Mouse (Mus musculus) heart, embryonic 10.5 days (tissue): ENCODE data around the gene Zfp992. TPM values are rescaled to one million over a fixed set of nuclear protein-coding genes. Genes with fewer than 3 reads are reported as not detected.
"Not testable (repeated sequence)": the region's sequence is repeated elsewhere in the genome, so short reads cannot be mapped to it uniquely, and the experiment has no call there.

Experiments used
- DNase-seq: peaks from one replicate; pipeline ENCODE4 v3.0.0-alpha.2; 2017; ENCODE audit warnings: low spot score
- H3K27ac ChIP-seq: fragments of 300-500 bp; sonication (generic); 2 replicates; pipeline ENCODE4 v1.5.1; 2016; ENCODE audit warnings: mild to moderate bottlenecking
- H3K27me3 ChIP-seq: fragments of 300-500 bp; sonication (generic); 2 replicates; pipeline ENCODE4 v1.6.1; 2016; ENCODE audit warnings: mild to moderate bottlenecking; ENCODE audit not compliant: poor library complexity, insufficient read depth, severe bottlenecking
- H3K36me3 ChIP-seq: fragments of 300-500 bp; sonication (generic); 2 replicates; pipeline ENCODE4 v1.6.1; 2016; ENCODE audit warnings: mild to moderate bottlenecking, moderate library complexity
- H3K4me1 ChIP-seq: fragments of 300-500 bp; sonication (generic); 2 replicates; pipeline ENCODE4 v1.6.1; 2016; ENCODE audit warnings: mild to moderate bottlenecking
- H3K4me3 ChIP-seq: fragments of 300-500 bp; sonication (generic); 2 replicates; pipeline ENCODE4 v1.5.1; 2016; ENCODE audit warnings: mild to moderate bottlenecking, moderate library complexity
- H3K9me3 ChIP-seq: fragments of 300-500 bp; sonication (generic); 2 replicates; pipeline ENCODE4 v1.6.1; 2016; ENCODE audit warnings: mild to moderate bottlenecking, moderate library complexity
- WGBS: fragments of 180-500 bp; shearing (Covaris S2); methylation state at CpG from one replicate; pipeline ENCODE4 v1.1.7; 2016; 5-methylcytosine and 5-hydroxymethylcytosine counted together
- polyA plus RNA-seq: library from polyadenylated mRNA; unstranded; fragments of >200 nt; fragmentation: Nextera tagmentation; extraction: Ambion mirVana; gene quantifications from 2 replicates; pipeline ENCODE4 v1.2.1, GENCODE M21; 2016

The Zfp992 gene
- polyA plus RNA-seq, 1 experiment from 2014 or later: 5.3 TPM

DNA sequence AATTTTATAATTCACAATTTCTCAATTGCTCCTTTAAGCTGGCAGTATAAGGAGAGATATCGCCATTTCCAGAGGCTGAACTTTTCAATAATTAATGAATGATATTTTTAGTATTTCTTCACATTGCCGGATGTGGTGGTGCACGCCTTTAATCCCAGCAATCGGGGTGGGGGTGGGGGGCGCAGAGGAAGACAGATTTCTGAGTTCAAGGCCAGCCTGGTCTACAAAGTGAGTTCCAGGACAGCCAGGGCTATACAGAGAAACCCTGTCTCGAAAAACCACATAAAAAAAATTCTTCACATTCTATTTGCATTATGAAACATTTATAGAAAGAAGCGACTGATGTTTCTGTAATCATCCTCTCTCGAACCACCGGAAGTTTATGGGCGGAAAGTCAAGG lies 33.7 kb downstream of the Zfp992 start:
- peaks cover 68% of the 10 kb centered on the region for H3K9me3 ChIP-seq
- not testable (repeated sequence) for H3K27me3 ChIP-seq, DNase-seq, H3K27ac ChIP-seq, H3K4me1 ChIP-seq, H3K36me3 ChIP-seq, H3K4me3 ChIP-seq
- WGBS: 83% methylated on average over 10 of the region's 10 CpGs

DNA sequence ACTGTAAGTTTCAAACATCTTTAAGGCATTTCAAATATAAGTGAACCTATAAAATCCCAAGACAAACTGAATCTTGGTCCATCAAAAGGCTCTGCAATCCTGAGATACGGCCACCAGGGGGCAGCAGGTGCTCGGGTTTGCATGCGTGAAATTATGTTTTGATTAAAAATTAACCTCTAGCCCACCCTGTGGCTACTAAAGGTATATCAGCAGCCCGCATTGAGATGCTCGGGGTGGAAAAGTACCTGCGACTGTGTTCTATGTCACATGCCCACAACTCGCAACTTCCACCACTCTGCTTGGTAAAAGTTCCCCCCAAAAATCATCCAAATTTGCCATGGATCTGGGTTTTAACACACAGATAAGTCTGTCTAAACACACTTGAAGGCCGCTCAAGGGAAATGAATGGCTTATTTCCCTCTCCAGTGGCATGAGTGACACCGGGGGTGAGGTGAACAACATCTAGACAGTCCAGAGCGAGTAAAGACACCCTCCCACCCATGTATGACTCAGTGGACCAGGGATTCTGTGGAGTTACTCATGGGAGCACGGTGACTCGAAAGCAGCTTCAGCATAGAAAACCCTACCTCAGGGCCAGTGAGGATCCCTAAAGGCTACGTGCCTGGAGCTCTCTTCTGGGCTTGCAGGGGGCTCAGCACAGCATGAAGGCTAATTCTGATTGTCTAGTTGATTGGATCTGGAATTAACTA lies 34.9 kb downstream of the Zfp992 start:
- not testable (repeated sequence) for H3K27me3 ChIP-seq, H3K4me3 ChIP-seq, H3K36me3 ChIP-seq, H3K4me1 ChIP-seq, H3K27ac ChIP-seq
- DNase-seq: peak; percentile 87
- H3K9me3 ChIP-seq: peaks cover 67% of the 10 kb centered on the region
- 68% methylated on average over 13 of the region's 13 CpGs for WGBS

DNA sequence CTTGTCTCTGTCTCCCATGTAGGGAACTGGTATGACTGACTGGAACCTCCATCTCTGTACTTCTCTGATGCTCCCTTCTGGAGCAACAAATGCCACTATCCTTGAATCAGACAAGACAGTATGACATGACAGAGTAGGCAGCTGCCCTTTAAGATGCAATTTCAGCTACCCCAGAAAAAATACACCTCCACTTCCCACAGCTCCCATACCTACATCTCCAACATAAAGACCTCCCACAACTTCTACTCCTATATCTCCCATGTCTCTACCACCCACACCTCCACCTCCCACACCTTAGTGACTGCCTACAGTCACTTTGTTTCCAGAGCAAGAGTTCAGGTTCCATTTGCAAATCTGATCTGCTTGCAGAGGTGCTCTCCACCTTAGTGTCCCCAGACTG lies 35.9 kb downstream of the Zfp992 start:
- not testable (repeated sequence) for DNase-seq
- H3K9me3 ChIP-seq: peaks cover 67% of the 10 kb centered on the region

DNA sequence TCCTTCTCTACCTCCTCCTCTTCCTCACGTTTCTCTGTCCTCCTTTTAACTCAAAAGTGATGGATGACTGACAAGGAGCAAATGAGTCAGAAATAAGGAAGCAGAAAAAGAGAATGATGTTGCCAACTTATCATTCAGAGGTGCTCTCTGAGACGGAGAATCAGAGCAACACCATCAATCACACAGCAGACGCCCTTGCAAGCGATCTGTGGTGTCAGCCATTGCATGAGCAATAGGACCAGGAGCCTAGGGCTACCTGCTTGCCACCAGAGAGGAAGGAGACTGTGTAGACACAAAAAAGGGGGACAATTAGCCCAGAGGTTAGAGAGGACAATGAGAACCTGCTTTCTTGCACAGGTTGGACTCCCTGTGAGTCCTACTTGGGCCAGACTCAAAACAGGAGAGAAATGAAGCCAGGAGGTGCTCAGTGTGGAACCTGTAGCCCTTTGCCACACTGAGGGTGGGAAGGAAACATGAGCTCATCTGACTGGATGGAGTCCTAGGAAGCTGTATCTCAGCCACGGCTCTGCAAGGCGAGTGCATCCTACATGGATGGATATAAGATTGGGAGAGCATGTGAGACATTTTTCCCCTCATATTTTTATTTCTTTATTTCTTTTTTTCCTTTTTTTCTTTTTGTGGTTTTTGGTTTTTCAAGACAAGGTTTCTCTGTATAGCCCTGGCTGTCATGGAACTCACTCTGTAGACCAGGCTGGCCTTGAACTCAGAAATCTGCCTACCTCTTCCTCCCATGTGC lies 36.5 kb downstream of the Zfp992 start:
- H3K4me1 ChIP-seq, DNase-seq, H3K27ac ChIP-seq, H3K27me3 ChIP-seq, H3K36me3 ChIP-seq, H3K4me3 ChIP-seq: not testable (repeated sequence)
- peaks cover 65% of the 10 kb centered on the region for H3K9me3 ChIP-seq
- WGBS: 69% methylated on average over 6 of the region's 6 CpGs

More for the DNA sequence above, 35.9 kb downstream of the Zfp992 start:
- H3K4me1 ChIP-seq, H3K36me3 ChIP-seq, H3K27me3 ChIP-seq, H3K4me3 ChIP-seq, H3K27ac ChIP-seq: not testable (repeated sequence)

DNA sequence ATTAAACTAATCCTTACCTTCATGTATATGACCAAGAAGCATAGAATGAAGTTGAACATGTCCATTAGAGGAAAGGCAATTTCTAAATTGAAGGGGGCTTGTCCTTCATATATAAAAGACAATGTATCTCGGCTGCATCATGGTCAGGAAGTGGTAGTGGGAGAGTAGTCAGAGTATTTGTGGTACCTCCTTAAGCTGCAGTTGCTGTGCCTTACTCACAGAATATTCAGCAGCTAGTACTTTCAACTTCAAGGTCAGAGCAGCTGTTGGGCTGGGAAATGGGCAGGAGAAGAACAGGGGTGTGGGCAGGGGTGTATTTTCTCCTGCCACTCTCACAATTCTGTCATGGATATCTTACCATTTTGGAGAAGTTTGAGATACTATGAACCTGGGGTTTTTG lies 37.9 kb downstream of the Zfp992 start:
- not testable (repeated sequence) for H3K27ac ChIP-seq, H3K4me3 ChIP-seq, H3K27me3 ChIP-seq, H3K4me1 ChIP-seq, DNase-seq, H3K36me3 ChIP-seq
- 69% methylated on average over 1 of the region's 1 CpGs for WGBS
- H3K9me3 ChIP-seq: peaks cover 57% of the 10 kb centered on the region

DNA sequence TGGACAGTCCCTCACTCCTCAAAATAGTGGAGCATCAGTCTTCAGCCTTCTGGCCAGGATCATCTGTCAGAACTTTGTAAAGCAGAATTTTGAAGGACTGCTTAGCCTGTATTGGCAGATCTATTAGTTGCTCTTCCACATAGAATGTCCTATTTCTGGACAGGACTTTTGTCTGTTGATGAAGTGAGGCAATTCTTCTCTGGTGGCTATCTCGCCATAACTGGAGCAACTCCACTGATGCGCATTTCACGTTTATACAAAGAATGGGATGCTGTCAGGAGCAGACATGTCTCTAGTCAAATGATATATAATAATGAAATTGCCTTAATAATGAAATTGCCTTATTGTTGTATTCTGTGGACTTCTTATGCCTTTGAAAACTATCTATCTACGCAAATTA lies 40.4 kb downstream of the Zfp992 start:
- H3K9me3 ChIP-seq: peaks cover 61% of the 10 kb centered on the region
- H3K4me3 ChIP-seq, H3K27me3 ChIP-seq, H3K27ac ChIP-seq, H3K36me3 ChIP-seq, H3K4me1 ChIP-seq: not testable (repeated sequence)
- peak; percentile 75 for DNase-seq
- 72% methylated on average over 4 of the region's 4 CpGs for WGBS

DNA sequence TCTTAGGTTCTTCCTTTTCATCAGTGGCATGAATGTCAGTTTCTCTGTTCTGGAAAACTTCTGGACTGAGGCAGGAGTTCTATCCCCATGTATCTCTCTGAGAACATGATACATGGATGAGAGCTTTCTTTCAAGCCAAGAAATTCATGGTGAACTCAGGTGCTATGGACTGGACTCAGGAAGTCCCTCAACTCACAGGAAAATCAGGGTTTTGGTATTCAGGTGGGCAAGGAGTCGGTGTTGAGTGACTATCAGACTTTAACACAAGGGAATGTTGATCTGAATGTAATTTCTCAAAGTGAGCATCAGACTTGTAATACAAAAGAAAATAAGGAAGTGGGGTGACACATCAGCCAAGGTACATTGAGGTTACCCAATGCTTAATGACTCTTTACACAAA lies 43.2 kb downstream of the Zfp992 start:
- H3K9me3 ChIP-seq: peaks cover 55% of the 10 kb centered on the region
- H3K27ac ChIP-seq, H3K4me1 ChIP-seq, H3K27me3 ChIP-seq, H3K4me3 ChIP-seq, H3K36me3 ChIP-seq: not testable (repeated sequence)
- WGBS: 74% methylated on average over 1 of the region's 1 CpGs
- peak; percentile 66 for DNase-seq

DNA sequence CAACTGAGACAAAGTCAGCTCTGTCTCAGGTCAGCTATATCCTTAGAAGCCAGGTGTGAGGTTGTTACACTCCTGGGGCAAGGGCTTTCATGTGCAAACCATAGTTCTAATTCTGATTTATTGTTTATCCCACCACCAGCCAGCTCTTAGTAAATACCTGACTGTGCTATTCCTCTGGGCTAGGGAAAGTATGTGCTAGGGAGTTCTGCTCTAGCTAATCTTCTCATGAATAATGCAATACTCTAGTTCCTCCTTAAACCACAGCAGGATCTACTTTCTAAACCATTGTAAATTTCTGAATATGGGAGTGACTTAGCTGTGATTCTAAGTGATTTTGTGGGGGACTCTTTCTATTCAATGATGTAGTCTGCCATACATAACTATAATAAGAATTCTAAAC lies 43.6 kb downstream of the Zfp992 start:
- H3K4me1 ChIP-seq: no peaks in the 10 kb centered on the region
- no peak for DNase-seq
- H3K27me3 ChIP-seq: no peaks in the 10 kb centered on the region
- H3K4me3 ChIP-seq: no peak overlapping the region
- no peak overlapping the region for H3K27ac ChIP-seq
- H3K9me3 ChIP-seq: peaks cover 59% of the 10 kb centered on the region
- no peaks in the 10 kb centered on the region for H3K36me3 ChIP-seq

DNA sequence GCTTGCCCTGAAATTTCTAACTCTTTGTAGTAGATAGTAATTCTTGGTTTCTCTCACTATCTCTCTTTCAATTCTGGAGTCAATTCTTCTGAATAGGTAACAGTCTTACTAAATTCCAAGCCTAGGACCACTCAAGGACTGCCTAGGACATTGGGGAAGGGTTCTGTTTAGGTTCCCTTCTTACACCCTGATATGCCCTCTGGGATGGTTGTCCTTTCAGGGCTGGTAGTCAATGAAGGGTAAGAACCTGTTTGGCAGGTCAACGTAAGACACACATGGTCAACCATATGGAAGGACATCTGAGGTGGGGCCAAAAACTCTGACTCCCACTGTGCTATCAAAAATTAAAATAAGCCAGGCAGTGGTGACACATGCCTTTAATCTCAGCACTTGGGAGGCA lies 44.0 kb downstream of the Zfp992 start:
- DNase-seq: peak; percentile 74
- Histone ChIP-seq H3K27me3 (no peaks in the 10 kb centered on the region), H3K4me1 (no peaks in the 10 kb centered on the region), H3K27ac (no peak overlapping the region), H3K4me3 (no peak overlapping the region), H3K9me3 (peaks cover 61% of the 10 kb centered on the region), H3K36me3 (no peaks in the 10 kb centered on the region)
- WGBS: 49% methylated on average over 1 of the region's 1 CpGs

DNA sequence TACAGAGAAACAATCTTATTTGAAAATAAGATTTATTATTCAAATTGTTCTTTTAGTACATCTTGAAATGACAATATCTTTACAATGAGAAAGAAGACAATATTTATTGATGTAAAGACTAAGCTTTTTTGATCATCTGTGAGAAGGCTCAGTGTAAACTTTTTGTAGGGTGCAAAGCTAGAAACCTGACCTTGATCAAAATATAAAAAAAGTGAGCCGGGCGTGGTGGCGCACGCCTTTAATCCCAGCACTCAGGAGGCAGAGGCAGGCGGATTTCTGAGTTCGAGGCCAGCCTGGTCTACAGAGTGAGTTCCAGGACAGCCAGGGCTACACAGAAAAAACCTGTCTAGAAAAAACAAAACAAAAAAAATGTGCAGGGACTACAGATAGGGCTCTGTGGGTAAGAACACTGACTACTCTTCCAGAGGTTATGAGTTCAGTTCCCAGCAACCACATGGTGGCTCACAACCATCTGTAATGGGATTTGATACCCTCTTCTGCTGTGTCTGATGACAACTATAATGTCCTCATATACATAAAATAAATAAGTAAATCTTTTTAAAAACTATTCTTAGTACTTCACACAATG lies 44.6 kb downstream of the Zfp992 start:
- WGBS: 82% methylated on average over 6 of the region's 6 CpGs
- H3K9me3 ChIP-seq: peaks cover 62% of the 10 kb centered on the region
- H3K4me3 ChIP-seq, H3K4me1 ChIP-seq, H3K27ac ChIP-seq, H3K27me3 ChIP-seq, H3K36me3 ChIP-seq: not testable (repeated sequence)
- DNase-seq: peak; percentile 67

DNA sequence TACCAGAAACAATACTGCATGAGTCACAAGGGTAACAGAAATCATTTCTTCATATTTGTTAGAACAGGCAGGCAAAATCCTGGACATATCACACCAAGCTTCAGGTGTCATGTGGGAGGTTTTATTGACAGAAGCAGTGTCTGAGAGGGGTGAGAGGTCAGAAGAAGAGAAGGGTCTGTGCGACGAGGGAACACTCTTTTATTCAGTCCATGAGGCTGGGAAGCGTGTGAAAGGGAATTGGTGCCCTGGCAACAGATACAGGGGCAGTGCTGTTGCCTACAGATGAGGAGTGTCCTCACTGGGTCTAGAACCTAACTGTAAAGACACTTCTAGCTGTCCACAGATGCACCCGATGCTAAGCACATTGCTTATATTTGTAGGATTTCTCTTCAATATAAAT lies 46.2 kb downstream of the Zfp992 start:
- H3K27ac ChIP-seq: no peak overlapping the region
- H3K9me3 ChIP-seq: peaks cover 56% of the 10 kb centered on the region
- WGBS: 67% methylated on average over 4 of the region's 4 CpGs

DNA sequence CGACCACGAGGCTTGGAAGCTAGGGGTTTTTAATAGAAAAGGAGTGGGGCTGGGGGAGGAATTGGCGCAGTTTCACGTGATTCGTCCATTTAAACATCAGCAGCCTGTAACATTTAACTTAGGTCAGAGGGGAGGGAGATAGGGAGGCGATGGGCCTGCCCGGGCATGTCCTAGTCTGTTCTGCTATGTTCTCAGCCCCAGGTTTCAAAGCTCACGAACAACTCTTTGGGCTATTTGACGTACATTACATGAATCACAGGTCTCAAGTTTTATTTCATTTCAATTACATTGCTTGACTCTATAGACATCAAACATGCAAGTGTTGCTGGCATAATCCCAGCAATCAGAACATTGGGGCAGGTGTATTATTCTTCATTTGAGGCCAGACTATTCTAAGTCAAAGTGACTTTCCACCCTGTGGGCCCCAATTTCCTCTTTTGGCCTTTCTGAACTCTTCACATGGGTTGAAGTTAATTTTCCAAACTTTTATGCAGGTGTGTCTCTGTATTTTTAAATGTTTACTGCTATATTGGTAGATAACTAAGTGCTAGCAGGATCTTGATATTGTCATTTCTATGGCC lies 49.0 kb downstream of the Zfp992 start:
- H3K27me3 ChIP-seq, H3K36me3 ChIP-seq, H3K27ac ChIP-seq, H3K4me3 ChIP-seq, H3K4me1 ChIP-seq, DNase-seq: not testable (repeated sequence)
- H3K9me3 ChIP-seq: peaks cover 47% of the 10 kb centered on the region
- 79% methylated on average over 9 of the region's 9 CpGs for WGBS

More for the DNA sequence above, 46.2 kb downstream of the Zfp992 start:
- peak; percentile 79 for DNase-seq
- Histone ChIP-seq H3K4me3 (no peak overlapping the region), H3K36me3 (no peaks in the 10 kb centered on the region), H3K4me1 (no peaks in the 10 kb centered on the region), H3K27me3 (no peaks in the 10 kb centered on the region)

DNA sequence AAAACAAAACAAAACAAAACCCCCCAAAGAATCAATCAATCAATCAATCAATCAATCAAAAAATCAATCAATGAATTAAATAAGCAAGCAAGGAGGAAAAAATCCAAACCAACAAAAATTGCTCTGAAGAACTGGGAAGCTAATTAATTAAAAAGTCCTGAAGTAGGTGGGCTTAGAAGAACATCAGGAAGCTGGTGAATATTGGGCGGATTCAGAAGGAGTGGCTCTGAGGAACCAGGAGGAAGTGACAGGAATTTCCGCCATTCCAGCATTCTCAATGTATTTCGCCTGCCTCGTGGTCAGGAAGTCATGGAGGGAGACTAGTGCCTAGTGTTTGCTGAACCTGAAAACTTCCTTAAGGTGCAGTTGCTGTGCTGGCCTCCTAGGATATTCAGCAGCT lies 52.9 kb downstream of the Zfp992 start, which contains the start of gene Zfp981:
Zfp981 (plus strand) TSS at position 301 of the 400 bp plus-strand sequence.
- H3K9me3 ChIP-seq: peaks cover 17% of the 10 kb centered on the region
- H3K4me3 ChIP-seq, DNase-seq, H3K27me3 ChIP-seq, H3K36me3 ChIP-seq, H3K4me1 ChIP-seq, H3K27ac ChIP-seq: not testable (repeated sequence)
- 79% methylated on average over 4 of the region's 4 CpGs for WGBS
